Mouse (Mus musculus) brain, embryonic 18.5 days (tissue): ENCODE measurements around the gene Isca2.
A peak's percentile ranks its signal among the peaks of the same experiment; 100 is the strongest.

Experiments used
- DNase-seq: peaks from one replicate; pipeline ENCODE4 v3.0.0-alpha.2; 2012; ENCODE audit warnings: low read depth, low spot score

Isca2 gene

GRCm38 (mm10) chr12:84772726-84773441 is at the start of gene Isca2, which contains the start of gene Npc2:
Gene Isca2, plus strand, starts transcription at chr12:84773251.
Gene Npc2, minus strand, starts transcription at chr12:84773152.
- DNase-seq, result peak; percentile 98

GRCm38 (mm10) chr12:84726391-84726790 is 46.7 kb upstream of the Isca2 start:
- DNase-seq, result no peak

GRCm38 (mm10) chr12:84726986-84727385 is 46.1 kb upstream of the Isca2 start:
- DNase-seq, result no peak

- DNase-seq, result no peak
These were observed 45.6 kb upstream of the Isca2 start for GRCm38 (mm10) chr12:84727434-84727833.

GRCm38 (mm10) chr12:84728421-84728820 is 44.6 kb upstream of the Isca2 start:
- no peak for DNase-seq

GRCm38 (mm10) chr12:84733366-84733765 is 39.7 kb upstream of the Isca2 start:
- DNase-seq, result no peak

GRCm38 (mm10) chr12:84743496-84743895 is 29.6 kb upstream of the Isca2 start:
- no peak for DNase-seq

- DNase-seq, result no peak
These were observed 27.4 kb upstream of the Isca2 start for GRCm38 (mm10) chr12:84745700-84746099.

GRCm38 (mm10) chr12:84748134-84748533 is 24.9 kb upstream of the Isca2 start:
- no peak for DNase-seq

GRCm38 (mm10) chr12:84750661-84751060 is 22.4 kb upstream of the Isca2 start:
- DNase-seq, result no peak

GRCm38 (mm10) chr12:84752131-84752977 is 20.7 kb upstream of the Isca2 start:
- DNase-seq, result no peak

GRCm38 (mm10) chr12:84755008-84755695 is 17.9 kb upstream of the Isca2 start:
- no peak for DNase-seq

GRCm38 (mm10) chr12:84756016-84756415 is 17.0 kb upstream of the Isca2 start:
- no peak for DNase-seq

- DNase-seq, result no peak
These were observed 14.0 kb upstream of the Isca2 start for GRCm38 (mm10) chr12:84759063-84759462.

- DNase-seq, result no peak
These were observed 10.5 kb upstream of the Isca2 start for GRCm38 (mm10) chr12:84762532-84762931.

- no peak for DNase-seq
These were observed 9.4 kb upstream of the Isca2 start for GRCm38 (mm10) chr12:84763577-84764218.

- no peak for DNase-seq
These were observed 8.3 kb upstream of the Isca2 start for GRCm38 (mm10) chr12:84764756-84765155.

- no peak for DNase-seq
These were observed 7.5 kb upstream of the Isca2 start for GRCm38 (mm10) chr12:84765506-84765905.

GRCm38 (mm10) chr12:84766113-84766735 is 6.8 kb upstream of the Isca2 start:
- DNase-seq, result no peak

GRCm38 (mm10) chr12:84767510-84767909 is 5.5 kb upstream of the Isca2 start:
- DNase-seq, result no peak

- DNase-seq, result no peak
These were observed 3.4 kb upstream of the Isca2 start for GRCm38 (mm10) chr12:84769624-84770023.
